Mouse (Mus musculus): ENCODE data around the gene Olfr287.

Gene Olfr287

DNA sequence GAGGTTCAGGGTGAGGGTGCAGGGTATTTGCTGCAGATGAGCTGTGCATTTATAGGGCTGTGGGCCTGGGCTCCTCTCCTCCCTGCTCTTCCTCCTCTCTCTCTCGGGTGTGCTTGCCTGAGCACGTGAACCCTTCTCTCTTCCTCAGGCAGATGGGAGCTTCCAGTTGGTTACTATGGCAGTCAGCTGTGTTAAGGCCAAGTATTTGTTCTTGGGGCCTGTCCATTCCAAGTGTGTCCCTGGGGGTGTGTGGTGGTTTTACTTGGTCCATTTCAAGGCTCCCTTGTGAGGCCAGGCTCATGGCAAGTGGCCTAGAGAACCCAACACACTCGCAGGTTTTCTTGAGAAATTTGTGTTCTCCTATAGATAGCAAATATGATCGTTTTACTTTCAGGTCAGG is at the start of gene Olfr287, which contains the start of gene Gm44579:
TSS of gene Olfr287 (minus strand) at position 180 of the 400 bp plus-strand sequence.
TSS of gene Gm44579 (minus strand) at position 101 of the 400 bp plus-strand sequence.
- DNase-seq (ENCODE audit: low spot score): no peak

DNA sequence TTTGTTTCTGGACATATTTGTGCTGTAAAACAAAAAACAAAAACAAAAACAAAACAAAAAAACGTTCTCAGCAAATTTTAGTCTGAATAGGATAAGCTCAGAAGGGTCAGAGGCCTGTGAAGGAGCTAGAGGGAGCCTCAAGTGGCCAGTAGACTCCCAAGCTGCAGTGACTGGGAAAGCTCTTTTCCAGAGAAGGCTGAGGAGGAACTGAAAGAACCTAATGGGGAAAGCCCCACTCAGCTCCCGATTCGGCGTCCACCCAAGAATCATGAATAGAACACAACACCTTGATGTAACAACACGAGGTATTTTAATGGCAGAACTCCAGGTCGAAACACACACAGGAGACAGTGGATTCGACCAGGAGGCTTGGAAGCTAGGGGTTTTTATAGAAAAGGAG is 36.9 kb upstream of the Olfr287 start:
- no peak for DNase-seq (ENCODE audit: low spot score)

DNA sequence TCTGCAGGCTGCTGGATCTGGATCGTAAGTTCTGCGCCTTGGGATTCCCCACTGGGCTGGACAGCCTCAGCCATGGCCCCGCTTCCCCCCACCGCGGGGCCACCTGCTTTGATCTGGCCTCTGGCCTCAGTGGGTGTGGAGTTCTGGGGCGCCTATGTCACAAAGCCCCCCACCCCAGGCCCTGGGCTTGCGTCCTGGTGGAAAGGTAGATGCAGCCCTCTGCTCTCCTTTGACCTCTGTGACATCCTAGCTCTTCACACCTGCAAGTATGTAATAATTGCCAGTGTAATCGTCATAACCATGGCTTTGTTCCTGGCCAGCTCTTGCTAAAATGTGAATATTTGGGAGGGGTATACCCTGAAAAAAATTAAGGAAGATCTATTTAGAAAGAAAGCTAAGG is 36.3 kb upstream of the Olfr287 start, which contains the start of gene H1fnt:
TSS of gene H1fnt (minus strand) at position 101 of the 400 bp plus-strand sequence.
- no peak for DNase-seq (ENCODE audit: low spot score)

DNA sequence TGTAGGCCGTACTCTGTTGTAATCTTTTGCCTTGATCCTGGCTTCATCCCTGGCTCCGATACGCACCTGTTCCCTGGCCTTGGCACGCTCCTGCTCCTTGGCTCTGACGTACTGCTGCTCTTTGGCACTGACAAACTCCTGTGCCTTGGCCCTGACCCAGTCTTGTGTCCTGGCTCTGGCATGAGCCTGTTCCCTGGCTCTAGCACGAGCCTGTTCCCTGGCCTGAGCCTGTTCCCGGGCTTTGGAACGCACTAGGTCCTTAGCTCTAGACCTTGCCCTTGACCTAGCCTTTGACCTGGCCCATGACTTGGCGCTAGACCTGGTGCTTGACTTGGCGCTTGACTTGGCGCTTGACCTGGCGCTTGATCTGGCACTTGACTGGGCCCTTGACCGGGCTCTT is 35.4 kb upstream of the Olfr287 start:
- DNase-seq (ENCODE audit: low spot score): no peak

DNA sequence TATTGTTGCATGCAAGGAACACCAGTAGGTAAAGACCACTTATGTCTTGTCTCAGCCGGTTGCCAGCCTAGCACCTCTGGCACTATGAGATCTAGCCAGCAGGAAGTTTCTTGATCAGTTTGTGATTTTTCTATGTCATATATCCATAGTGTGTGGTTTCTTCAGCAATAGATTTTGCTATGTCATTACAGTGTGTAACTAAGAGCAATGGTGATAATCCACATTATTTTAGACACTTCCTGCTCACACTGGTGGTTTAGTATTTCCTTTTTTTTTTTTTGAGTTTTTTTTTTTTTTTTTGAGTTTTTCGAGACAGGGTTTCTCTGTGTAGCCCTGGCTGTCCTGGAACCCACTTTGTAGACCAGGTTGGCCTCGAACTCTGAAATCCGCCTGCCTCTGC is 14.6 kb upstream of the Olfr287 start:
- no peak for DNase-seq (ENCODE audit: low spot score)

DNA sequence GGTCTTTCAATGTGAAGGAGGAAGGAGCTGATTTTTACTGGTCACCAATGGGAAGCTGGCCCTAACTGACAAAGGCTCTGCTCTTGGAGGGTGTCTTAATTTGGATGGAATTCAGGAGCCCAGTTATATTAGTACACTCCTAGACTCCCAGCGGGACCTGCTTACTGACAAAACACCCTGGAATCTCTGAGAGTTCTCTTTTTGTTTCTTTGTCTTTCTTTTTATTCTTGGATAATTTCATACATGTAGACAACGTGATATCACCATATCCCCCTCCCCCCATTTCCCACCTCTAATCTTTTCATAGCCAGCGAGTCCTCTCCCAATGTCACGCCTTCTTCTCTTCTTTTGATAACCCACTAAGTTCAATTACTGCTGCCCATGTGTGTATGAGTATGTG is 13.5 kb upstream of the Olfr287 start, which contains the start of gene Olfr286:
TSS of gene Olfr286 (minus strand) at position 101 of the 400 bp plus-strand sequence.
- DNase-seq (ENCODE audit: low spot score): no peak

DNA sequence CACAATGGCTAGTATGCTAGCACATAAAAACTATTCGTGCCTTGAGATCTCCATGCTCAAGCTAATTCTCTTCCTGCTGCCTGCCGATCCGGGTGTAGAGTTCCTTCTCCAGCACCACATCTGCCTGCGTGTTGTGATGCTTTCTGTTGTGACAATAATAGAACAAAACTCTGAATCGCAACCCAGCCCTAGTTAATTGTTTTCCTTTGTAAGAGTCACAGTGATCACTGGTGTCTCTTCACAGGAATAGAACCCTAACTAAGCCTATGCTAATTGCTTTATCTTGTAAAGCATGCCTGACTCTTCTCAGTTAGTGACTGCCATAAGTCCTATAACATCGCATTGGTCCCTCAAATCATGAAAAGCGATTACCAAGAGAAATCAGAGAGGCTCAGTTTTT is 5.2 kb upstream of the Olfr287 start:
- no peak for DNase-seq (ENCODE audit: low spot score)

DNA sequence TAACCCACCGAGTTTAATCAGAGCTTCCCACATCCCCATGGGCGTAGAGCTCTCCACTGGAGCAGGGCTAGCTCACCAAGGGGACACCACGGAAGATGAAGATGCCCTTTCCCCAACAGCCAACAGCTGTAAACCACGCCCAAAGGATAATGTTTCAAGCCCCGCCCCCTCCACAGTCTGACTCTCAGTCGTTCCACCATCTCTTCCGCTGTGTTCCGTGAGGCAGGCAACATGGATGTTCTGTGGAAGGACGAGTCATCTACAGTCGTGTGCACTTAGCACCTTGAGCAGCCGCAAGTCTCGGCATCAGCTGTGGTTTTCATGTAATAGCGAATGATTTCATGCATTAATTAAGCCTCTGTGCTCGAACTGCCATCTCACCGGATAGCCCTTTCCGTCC is 4.8 kb upstream of the Olfr287 start:
- no peak for DNase-seq (ENCODE audit: low spot score)

DNA sequence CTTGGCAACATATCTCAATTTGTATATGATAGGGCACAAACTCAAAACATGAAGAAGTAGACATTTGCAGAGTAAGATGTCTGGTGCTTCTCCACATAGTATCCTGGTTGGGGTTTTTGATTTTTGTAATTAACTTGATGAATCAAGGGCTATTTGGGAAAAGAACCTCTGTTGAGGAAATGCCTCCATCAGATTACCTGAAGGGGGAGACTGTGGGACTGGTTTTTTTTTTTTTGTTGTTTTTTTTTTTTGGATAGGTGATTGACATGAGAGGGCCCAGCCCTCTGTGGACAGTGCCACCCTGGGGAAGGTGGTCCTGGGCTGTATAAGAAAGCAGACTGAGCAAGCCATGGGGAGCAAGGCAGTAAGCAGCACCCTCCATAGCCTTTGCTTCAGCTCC is 1.5 kb upstream of the Olfr287 start:
- DNase-seq (ENCODE audit: low spot score): no peak

DNA sequence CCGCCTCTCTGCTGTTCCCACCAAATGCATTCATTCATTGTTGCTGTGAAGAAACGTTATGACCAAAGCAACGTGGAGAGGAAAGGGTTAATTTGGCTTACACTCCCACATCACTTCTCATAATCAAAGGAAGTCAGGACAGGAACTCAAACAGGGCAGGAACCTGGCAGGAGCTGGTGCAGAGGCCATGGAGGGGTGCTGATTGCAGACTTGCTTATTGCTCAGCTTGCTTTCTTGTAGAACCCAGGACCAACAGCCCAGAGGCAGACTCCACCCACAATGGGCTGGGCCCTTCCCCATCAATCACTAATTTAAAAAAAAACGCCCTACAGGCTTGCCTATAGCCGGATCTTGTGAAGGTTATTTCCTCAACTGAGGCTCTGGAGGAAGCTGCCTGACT is 6.7 kb downstream of the Olfr287 start:
- no peak for DNase-seq (ENCODE audit: low spot score)

DNA sequence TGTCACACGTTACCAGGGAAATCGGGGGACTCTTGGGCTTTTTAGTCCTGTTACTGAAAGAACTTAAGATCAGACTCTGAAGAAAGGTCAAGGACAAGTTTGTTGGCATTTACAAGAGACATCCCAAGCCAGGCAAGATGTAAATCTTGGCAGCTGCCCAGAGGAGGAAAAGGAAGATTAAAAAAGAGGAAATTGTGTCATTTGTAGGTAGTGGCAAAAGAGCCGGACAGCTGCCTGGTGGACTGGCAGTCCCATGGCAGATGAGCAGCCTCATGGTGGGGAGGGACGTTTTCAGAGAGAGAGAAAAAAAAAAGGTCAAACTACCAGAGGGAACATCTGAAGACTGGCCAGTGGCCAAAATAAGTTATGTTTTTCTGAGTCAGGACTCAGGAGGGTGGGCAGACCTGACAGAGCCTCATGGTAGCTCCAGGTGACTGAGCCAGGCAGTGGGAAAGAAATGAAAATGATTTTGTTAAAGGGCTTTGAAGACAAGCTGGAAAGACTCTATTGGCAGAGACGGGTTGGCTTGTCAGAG is 7.5 kb downstream of the Olfr287 start:
- no peak for DNase-seq (ENCODE audit: low spot score)

DNA sequence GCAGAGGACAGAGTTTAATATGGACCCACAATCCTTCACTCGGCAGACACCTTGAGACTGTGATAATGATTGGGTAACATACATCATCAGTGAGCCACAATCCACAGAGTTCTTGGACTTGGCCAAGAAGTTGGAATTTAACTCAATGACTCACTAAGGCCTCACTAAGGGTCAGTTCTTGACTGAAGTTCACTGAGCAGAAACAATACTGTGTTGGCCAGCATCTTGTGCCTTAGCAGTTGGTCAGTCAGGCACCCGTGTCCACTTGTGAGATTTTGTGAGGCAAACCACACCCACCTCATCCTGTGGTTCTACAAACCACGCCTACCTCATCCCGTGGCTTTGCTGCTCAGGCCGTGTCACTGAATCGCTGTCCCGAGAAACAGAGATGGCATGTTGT is 11.2 kb downstream of the Olfr287 start:
- DNase-seq (ENCODE audit: low spot score): no peak

DNA sequence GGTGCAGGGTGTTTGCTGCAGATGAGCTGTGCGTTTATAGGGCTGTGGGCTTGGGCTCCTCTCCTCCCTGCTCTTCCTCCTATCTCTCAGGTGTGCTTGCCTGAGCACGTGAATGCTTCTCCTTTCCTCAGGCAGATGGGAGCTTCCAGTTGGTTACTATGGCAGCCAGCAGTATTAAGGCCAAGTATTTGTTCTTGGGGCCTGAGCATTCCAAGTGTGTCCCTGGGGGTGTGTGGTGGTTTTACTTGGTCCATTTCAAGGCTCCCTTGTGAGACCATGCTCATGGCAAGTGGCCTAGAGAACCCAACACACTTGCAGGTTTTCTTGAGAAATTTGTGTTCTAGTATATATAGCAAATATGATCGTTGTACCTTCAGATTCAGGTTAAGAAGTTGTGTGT is 25.4 kb downstream of the Olfr287 start, which contains the start of gene Olfr288:
TSS of gene Olfr288 (minus strand) at position 101 of the 400 bp plus-strand sequence.
- no peak for DNase-seq (ENCODE audit: low spot score)

DNA sequence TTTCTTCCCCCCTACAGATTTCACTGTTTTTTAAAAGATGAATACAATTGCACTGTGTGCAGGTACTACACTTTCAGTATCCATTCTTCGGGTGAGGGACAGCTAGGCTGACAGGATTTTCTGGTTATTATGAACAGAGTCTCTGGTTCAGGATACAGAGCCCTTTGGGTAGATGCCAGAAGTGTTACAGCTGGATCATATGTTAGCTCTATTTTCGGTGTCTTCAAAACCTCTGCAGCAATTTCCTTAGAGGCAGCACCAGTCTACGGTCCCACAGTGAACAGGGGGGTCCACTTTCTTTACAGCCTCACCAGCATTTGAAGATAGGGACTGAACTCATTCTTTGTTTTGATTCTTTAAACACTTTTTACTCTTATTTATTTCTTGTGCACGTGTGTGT is 36.4 kb downstream of the Olfr287 start:
- DNase-seq (ENCODE audit: low spot score): no peak

DNA sequence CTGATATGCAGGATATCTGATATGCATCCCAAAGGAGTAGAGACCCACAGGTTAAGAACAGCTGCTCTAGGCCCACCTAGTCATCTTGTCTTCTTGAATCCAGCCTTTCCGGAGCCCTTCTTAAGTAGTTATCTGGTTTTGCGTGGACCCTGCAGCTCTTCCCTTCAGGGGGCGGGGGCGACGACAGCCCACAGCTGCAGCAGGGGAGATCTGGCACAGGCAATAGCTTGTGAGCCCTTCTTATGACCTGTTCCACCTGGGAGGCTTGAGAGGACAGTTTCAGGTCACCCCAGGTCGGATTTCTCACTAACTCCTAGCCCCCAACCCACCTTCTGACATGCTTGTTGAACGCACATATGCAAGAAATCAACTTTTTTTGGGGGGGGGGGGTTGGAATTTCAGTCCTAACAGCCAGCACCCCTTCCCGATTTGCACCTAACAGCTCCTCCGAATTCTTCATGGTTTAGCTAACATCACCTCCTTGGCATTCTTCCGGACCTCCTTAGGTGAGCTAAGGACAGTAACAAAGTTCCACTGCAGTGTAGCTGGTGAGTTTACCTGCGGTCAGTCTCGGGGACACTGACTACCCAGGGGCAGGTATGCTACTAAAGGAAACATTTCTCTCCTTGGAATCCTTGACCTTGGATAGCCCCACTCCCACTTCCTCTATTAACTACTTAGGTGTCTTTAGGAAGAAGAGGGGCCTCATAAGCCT is 38.8 kb downstream of the Olfr287 start:
- no peak for DNase-seq (ENCODE audit: low spot score)

DNA sequence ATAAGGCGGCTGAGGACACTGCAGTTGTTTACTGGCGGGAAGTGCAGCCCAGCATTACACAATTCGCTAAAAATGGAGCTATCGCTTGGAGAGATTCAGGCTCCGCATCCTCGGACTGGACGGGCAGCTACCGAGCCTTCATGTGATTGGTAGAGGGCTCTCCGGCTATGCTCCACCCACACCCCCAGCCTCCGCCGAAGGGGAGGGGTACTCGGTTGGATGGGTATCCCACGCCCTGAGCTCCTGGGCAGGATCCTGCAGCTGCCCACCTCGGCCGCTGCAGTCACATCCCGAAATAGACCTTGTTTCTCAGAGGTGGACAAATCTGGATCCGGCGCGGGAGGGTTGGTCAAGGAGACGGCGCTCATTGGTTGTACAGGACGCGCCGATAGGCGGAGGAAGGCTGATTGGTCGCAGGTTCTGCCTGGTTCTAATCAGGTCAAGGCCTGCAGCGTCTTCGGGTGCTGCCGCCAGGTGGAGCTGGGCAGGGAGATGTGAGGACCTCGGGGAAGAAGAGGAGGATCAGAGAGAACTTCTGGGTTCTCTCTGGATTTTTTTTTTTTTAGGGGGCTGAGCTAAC is 39.6 kb downstream of the Olfr287 start:
- DNase-seq (ENCODE audit: low spot score): peak; percentile 92

DNA sequence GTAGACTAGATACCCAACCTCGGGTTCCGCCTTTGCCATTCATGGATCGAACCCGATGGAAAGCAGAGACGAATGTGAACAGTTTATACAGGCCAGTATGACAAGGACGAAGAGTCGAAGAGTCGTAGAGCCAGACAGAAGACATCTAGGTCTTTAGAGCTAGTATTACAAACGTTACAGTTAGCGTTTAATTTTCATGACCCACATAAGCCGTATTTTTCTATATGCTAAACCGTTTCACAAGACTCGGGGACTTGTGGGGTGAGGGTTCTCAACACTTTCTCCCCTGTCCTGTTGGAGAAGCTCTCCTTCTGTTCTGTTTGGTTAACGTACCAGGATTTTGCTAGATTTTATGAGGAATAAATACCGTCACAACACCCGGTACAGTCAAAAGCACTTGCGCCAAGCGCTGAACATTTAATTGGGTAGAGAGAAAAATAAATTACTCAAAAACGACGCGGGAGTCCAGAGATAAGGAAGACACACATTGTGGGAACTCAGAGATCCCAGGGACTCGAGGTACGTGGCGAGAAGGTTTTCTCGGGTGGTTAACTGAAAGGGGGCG is 40.2 kb downstream of the Olfr287 start:
- DNase-seq (ENCODE audit: low spot score): no peak

DNA sequence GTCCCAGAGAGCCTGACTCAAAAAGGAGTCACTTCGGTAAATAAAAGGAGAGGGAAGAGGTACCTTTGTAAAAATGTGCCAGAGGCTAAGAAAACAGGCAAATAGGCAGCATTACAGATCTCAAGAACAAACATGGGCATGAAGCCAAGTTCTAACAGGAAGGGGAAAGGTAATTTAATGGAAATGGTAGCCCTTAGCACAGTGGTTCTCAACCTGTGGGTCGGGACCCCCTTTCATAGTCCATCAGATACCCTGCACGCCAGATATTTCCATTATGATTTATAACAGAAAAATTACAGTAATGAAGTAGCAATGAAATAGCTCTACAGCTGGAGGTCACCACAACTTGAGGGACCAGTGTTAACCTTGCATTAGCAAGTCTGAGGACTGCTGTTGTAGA is 43.5 kb downstream of the Olfr287 start:
- no peak for DNase-seq (ENCODE audit: low spot score)

DNA sequence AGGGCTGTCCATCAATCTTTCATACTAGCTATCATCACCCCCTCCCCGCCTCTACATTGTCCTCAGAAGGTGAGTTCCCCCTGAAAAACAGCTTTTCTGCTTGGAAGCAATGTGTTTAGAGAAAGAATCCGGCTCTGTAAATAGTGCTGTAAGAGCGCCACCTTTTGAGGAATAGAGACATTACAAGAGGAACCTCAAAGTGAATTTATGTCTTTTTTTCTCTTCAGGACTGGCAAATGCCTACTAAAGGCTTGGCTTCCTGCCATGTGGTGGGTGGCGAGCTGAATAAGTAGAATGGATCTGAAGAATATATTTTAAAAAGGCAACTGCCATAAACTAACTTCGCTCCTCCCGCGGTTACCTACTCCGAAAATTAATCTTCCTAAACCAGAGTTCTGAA is 47.0 kb downstream of the Olfr287 start:
- no peak for DNase-seq (ENCODE audit: low spot score)

DNA sequence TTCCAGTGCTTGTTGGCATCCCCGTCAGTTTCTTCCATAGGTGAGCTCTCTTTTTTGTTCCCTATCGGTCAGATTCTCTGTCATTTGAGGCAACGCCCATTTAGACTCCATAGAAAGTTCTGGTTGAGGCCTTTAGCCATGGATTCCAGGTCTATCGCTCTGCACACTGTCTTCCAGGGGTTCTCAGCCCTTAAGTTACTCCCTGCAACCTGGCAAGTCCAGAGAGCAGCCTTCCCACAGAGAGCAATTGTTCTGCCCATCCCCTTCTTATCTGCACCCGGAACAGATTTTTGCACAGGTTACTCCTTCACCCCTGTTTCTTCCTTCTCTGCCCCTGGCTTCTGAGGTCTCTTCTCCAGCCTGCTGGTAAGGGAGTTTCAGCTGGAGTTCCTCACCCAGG is 48.7 kb downstream of the Olfr287 start:
- DNase-seq (ENCODE audit: low spot score): no peak

DNA sequence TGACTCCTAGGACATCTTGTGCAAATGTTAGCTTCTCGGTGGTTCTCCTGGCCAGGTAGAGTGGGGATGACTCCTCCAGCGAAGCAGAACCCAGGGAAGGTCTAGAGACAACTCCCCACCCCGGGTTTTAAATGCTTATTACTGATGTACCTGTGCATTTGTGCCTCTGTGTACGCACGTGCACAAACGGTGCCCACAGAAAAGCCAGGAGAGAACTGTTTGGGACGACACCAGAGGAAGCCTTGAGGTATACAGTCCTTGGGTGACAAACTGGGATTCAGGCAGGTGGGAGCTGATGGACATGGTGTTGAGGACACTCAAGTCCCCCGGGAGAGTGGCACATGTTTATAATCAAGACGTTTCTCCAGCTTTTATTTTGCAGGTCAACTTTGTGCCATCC is 49.9 kb downstream of the Olfr287 start:
- DNase-seq (ENCODE audit: low spot score): no peak

DNA sequence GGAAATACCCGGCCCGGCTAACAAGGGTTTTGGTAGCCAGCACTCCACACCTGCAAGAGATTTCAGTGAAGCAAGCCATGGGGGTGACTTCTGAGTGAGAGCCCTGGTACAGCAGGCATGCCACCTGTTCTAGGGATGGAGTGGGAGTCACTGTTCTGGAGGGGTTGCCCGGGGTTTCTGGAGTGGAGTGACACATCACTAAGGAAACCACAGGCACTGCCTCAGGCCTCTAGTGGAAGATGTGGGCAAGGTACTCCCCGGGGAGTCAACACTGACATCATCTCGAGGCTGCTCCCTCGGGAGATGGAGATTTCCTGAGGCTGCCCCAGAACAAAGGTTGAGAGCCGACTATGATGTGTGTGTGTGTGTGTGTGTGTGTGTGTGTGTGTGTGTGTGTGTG is 50.5 kb downstream of the Olfr287 start:
- DNase-seq (ENCODE audit: low spot score): no peak

DNA sequence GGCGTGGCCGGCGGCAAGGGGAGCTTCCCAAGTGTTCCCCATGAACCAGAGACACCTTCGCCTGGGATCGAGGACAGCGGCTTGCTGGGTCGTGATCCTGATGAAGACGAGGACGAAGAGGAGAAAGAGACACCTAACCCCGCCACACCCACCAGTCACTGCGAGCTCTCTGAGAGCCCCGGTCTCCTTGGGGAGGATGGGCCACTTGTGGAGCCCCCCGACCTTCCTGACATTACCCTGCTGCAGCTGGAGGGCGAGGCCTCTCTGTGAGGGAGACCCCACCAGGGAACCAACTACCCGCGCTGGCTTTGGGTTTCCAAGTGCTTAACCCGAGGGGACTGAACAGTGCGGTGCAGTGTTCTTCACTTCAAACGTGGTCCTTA is 52.2 kb downstream of the Olfr287 start:
- DNase-seq (ENCODE audit: low spot score): no peak
